Mouse (Mus musculus): ENCODE results near the gene Lrrtm4. TPM values are rescaled to one million over a fixed set of nuclear protein-coding genes. Genes with fewer than 3 reads are reported as not detected.

Gene Lrrtm4
- total and polyA plus RNA-seq, 3 experiments: not detected

DNA sequence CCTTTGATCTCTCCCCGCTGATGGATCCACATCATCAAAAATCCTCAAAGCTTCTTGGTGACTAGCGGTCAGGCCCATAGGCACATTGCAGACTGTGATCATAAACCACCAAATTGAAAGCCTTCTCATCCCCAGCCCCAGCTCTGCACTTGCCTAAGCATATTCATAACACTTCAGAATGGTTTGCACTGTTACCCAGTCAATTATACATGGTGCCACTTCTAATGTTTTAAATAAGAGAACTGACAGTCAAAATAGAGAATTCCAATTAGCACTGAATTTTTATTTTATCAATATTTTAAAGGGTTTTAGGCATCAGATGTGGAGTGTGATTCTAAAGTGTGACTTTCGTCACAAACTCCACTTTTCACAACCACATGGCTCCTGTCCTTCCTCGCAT lies 606.8 kb downstream of the Lrrtm4 start:
- H3K9me3 ChIP-seq (replicated peaks; ENCODE audit: insufficient read depth, low read length): no peaks in the 10 kb centered on the region
- H3K4me1 ChIP-seq (ENCODE audit: control insufficient read depth in 1 of 2, insufficient read depth in 2 of 2, low read length in 2 of 2): no peaks in the 10 kb centered on the region
- H3K4me3 ChIP-seq (ENCODE audit: control insufficient read depth in 1 of 2, insufficient read depth in 1 of 2, low read depth in 2 of 2, low read length in 2 of 2): no peak overlapping the region
- no peaks in the 10 kb centered on the region for H3K79me2 ChIP-seq (ENCODE audit: control insufficient read depth, insufficient read depth, low read length, poor library complexity)
- DNase-seq (ENCODE audit: low read depth, low spot score): no peak
- no peaks in the 10 kb centered on the region for H3K36me3 ChIP-seq (ENCODE audit: control insufficient read depth in 1 of 2, insufficient read depth in 2 of 2, low read length in 2 of 2)
- H3K9ac ChIP-seq (ENCODE audit: control insufficient read depth, low read depth, low read length, poor library complexity, severe bottlenecking): no peak overlapping the region
- TF ChIP-seq KAT2A (conservative IDR thresholded peaks at IDR 0.05; ENCODE audit: low read depth, low read length) (no peak), MAZ (IDR thresholded peaks at IDR 0.05; ENCODE audit: low read depth, low read length) (no peak), USF1 (IDR thresholded peaks at IDR 0.05; ENCODE audit: low read depth, low read length) (no peak), ZNF384 (IDR thresholded peaks at IDR 0.05; ENCODE audit: low read depth, low read length) (no peak), ZC3H11A (IDR thresholded peaks at IDR 0.05; ENCODE audit: low read depth, low read length) (no peak), POLR2A (IDR thresholded peaks at IDR 0.05; ENCODE audit: control insufficient read depth in 1 of 2, insufficient read depth in 1 of 2, low read depth in 1 of 2, low read length in 2 of 2, poor library complexity in 1 of 2) (no peak), MYB (IDR thresholded peaks at IDR 0.05; ENCODE audit: low read depth, low read length) (no peak), MAX (IDR thresholded peaks at IDR 0.05; ENCODE audit: low read length) (no peak), TCF12 (IDR thresholded peaks at IDR 0.05; ENCODE audit: low read depth, low read length) (no peak), NELFE (IDR thresholded peaks at IDR 0.05; ENCODE audit: low read depth, low read length) (no peak)
- no peaks in the 10 kb centered on the region for H3K27me3 ChIP-seq (ENCODE audit: control insufficient read depth in 1 of 2, insufficient read depth in 2 of 2, low read length in 2 of 2)
- H3K27ac ChIP-seq (ENCODE audit: control insufficient read depth, low read depth, low read length): no peak overlapping the region

DNA sequence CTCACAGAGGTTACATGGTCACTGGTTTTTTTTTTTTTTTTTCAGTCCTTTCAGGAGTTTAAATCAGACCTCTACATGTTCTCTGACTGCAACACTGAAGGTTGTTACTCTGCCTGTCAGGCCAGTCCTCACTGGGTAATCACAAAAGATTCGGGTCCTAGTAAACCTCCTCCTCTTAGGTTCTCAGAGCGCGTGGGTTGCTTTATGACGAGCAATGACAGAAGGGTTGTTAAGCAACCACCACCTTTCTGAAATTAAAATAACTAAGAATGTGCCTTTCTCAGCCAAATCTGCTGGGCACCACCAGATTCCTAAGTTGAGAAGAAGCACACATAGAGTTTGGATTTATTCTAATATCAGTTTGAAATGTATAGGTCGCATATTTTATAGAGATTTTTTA lies 644.1 kb downstream of the Lrrtm4 start:
- TF ChIP-seq BHLHE40 (IDR thresholded peaks at IDR 0.05; ENCODE audit: borderline replicate concordance, low read depth, low read length) (no peak), MAX (IDR thresholded peaks at IDR 0.05; ENCODE audit: low read length) (no peak), ZMIZ1 (IDR thresholded peaks at IDR 0.05; ENCODE audit: low read depth, low read length) (no peak)

DNA sequence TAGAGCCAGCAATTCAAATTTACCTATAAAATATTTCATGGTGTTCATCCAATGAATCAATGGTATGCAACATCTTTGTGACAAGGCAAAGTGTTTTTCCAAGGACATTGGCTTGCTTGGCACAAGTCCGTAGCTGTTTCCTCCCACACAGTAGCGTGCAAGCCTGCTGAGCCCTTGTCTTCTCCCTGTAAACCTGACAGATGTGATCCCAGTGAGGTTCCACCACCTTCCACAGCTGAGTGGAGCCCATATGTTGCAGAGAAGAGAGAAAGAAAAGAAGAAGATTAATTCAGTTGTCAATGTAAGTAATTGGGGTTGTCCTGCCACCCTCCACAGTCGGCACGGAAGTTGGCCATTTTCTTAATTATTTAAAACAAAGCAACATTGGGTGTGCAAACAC lies 645.4 kb downstream of the Lrrtm4 start:
- no peak for DNase-seq (ENCODE audit: low read depth, low spot score)
- Histone ChIP-seq H3K36me3 (ENCODE audit: control insufficient read depth in 1 of 2, insufficient read depth in 2 of 2, low read length in 2 of 2) (no peaks in the 10 kb centered on the region), H3K9ac (ENCODE audit: control insufficient read depth, low read depth, low read length, poor library complexity, severe bottlenecking) (no peak overlapping the region), H3K4me3 (ENCODE audit: control insufficient read depth in 1 of 2, insufficient read depth in 1 of 2, low read depth in 2 of 2, low read length in 2 of 2) (no peak overlapping the region), H3K27ac (ENCODE audit: control insufficient read depth, low read depth, low read length) (no peak overlapping the region), H3K9me3 (replicated peaks; ENCODE audit: insufficient read depth, low read length) (no peaks in the 10 kb centered on the region), H3K27me3 (ENCODE audit: control insufficient read depth in 1 of 2, insufficient read depth in 2 of 2, low read length in 2 of 2) (no peaks in the 10 kb centered on the region), H3K4me1 (ENCODE audit: control insufficient read depth in 1 of 2, insufficient read depth in 2 of 2, low read length in 2 of 2) (no peaks in the 10 kb centered on the region), H3K79me2 (ENCODE audit: control insufficient read depth, insufficient read depth, low read length, poor library complexity) (no peaks in the 10 kb centered on the region)
- TF ChIP-seq ZMIZ1 (IDR thresholded peaks at IDR 0.05; ENCODE audit: low read depth, low read length): no peak
- TF ChIP-seq SMC3 (IDR thresholded peaks at IDR 0.05; ENCODE audit: low read depth, low read length): no peak
- TF ChIP-seq CTCF (IDR thresholded peaks at IDR 0.05 in 2 of 3, conservative IDR thresholded peaks at IDR 0.05 in 1 of 3; ENCODE audit: control insufficient read depth in 1 of 3, insufficient read depth in 1 of 3, low read depth in 2 of 3, low read length in 3 of 3, poor library complexity in 1 of 3, severe bottlenecking in 1 of 3): no peak
- no peak for TF ChIP-seq CHD1 (IDR thresholded peaks at IDR 0.05; ENCODE audit: low read depth, low read length)
- TF ChIP-seq MYC (IDR thresholded peaks at IDR 0.05; ENCODE audit: low read depth, low read length): no peak
- TF ChIP-seq ELF1 (IDR thresholded peaks at IDR 0.05; ENCODE audit: low read depth, low read length): no peak
- no peak for TF ChIP-seq KAT2A (conservative IDR thresholded peaks at IDR 0.05; ENCODE audit: low read depth, low read length)

More for the DNA sequence above, 644.1 kb downstream of the Lrrtm4 start:
- Histone ChIP-seq H3K27ac (ENCODE audit: control insufficient read depth, low read depth, low read length) (no peak overlapping the region), H3K9me3 (replicated peaks; ENCODE audit: insufficient read depth, low read length) (no peaks in the 10 kb centered on the region), H3K27me3 (ENCODE audit: control insufficient read depth in 1 of 2, insufficient read depth in 2 of 2, low read length in 2 of 2) (no peaks in the 10 kb centered on the region), H3K9ac (ENCODE audit: control insufficient read depth, low read depth, low read length, poor library complexity, severe bottlenecking) (no peak overlapping the region), H3K4me1 (ENCODE audit: control insufficient read depth in 1 of 2, insufficient read depth in 2 of 2, low read length in 2 of 2) (no peaks in the 10 kb centered on the region), H3K4me3 (ENCODE audit: control insufficient read depth in 1 of 2, insufficient read depth in 1 of 2, low read depth in 2 of 2, low read length in 2 of 2) (no peak overlapping the region), H3K36me3 (ENCODE audit: control insufficient read depth in 1 of 2, insufficient read depth in 2 of 2, low read length in 2 of 2) (no peaks in the 10 kb centered on the region), H3K79me2 (ENCODE audit: control insufficient read depth, insufficient read depth, low read length, poor library complexity) (no peaks in the 10 kb centered on the region)
- no peak for DNase-seq (ENCODE audit: low read depth, low spot score)

Measured in MEL (cell line).